Mouse (Mus musculus): ENCODE results near the gene Odf3l2. TPM values are rescaled to one million over a fixed set of nuclear protein-coding genes. Genes with fewer than 3 reads are reported as not detected.

Gene Odf3l2
- total and polyA plus RNA-seq, 3 experiments = not detected

- no peaks in the 10 kb centered on the region for H3K36me3 ChIP-seq (ENCODE audit: control insufficient read depth in 1 of 2, insufficient read depth in 2 of 2, low read length in 2 of 2)
Observed at GRCm38 (mm10) chr10:79625398-79625797, 20.1 kb downstream of the Odf3l2 start.

DNA sequence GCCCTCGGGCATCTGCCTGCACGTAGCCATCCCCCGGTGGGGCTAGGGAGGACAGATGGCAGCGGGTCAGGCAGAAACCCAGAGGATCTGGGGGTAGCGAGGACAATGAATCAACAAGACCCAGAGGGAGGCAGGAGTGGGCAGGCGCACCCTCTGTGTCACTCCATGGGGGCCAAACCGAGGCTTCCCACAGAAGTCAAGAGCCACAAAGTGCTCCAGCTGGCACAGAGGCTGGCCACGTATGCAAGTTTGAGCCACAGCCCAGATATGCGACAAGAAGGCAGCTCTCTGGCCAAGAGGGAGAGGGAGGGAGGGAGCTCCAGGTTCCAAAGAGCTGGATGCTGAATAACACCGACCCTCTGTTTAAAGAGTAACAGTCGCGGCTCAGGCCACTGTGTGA, 21.6 kb downstream of the Odf3l2 start:
- H3K27me3 ChIP-seq (ENCODE audit: control insufficient read depth in 1 of 2, insufficient read depth in 2 of 2, low read length in 2 of 2) = peaks cover 0 to 1% of the 10 kb centered on the region in 2 experiments; a peak in 1 of 4 replicates
- H3K9me3 ChIP-seq (replicated peaks; ENCODE audit: insufficient read depth, low read length) = no peaks in the 10 kb centered on the region
- H3K27ac ChIP-seq (ENCODE audit: control insufficient read depth, low read depth, low read length) = no peak overlapping the region
- DNase-seq (ENCODE audit: low read depth, low spot score) = no peak
- H3K9ac ChIP-seq (ENCODE audit: control insufficient read depth, low read depth, low read length, poor library complexity, severe bottlenecking) = no peak overlapping the region
- H3K4me1 ChIP-seq (ENCODE audit: control insufficient read depth in 1 of 2, insufficient read depth in 2 of 2, low read length in 2 of 2) = no peaks in the 10 kb centered on the region
- H3K36me3 ChIP-seq (ENCODE audit: control insufficient read depth in 1 of 2, insufficient read depth in 2 of 2, low read length in 2 of 2) = no peaks in the 10 kb centered on the region
- TF ChIP-seq UBTF (IDR thresholded peaks at IDR 0.05; ENCODE audit: borderline replicate concordance, insufficient read depth, low read depth, low read length) (no peak), ZMIZ1 (IDR thresholded peaks at IDR 0.05; ENCODE audit: low read depth, low read length) (no peak), KAT2A (conservative IDR thresholded peaks at IDR 0.05; ENCODE audit: low read depth, low read length) (no peak), SIN3A (IDR thresholded peaks at IDR 0.05; ENCODE audit: low read length) (no peak), HCFC1 (IDR thresholded peaks at IDR 0.05; ENCODE audit: low read depth, low read length) (no peak)
- no peaks in the 10 kb centered on the region for H3K79me2 ChIP-seq (ENCODE audit: control insufficient read depth, insufficient read depth, low read length, poor library complexity)
- H3K4me3 ChIP-seq (ENCODE audit: control insufficient read depth in 1 of 2, insufficient read depth in 1 of 2, low read depth in 2 of 2, low read length in 2 of 2) = no peak overlapping the region

More at GRCm38 (mm10) chr10:79625398-79625797, 20.1 kb downstream of the Odf3l2 start:
- H3K27ac ChIP-seq (ENCODE audit: control insufficient read depth, low read depth, low read length) = no peak overlapping the region
- DNase-seq (ENCODE audit: low read depth, low spot score) = no peak
- H3K4me1 ChIP-seq (ENCODE audit: control insufficient read depth in 1 of 2, insufficient read depth in 2 of 2, low read length in 2 of 2) = no peaks in the 10 kb centered on the region
- H3K27me3 ChIP-seq (ENCODE audit: control insufficient read depth in 1 of 2, insufficient read depth in 2 of 2, low read length in 2 of 2) = peaks cover 0 to 1% of the 10 kb centered on the region in 2 experiments; a peak in 1 of 4 replicates
- no peak overlapping the region for H3K9ac ChIP-seq (ENCODE audit: control insufficient read depth, low read depth, low read length, poor library complexity, severe bottlenecking)
- H3K4me3 ChIP-seq (ENCODE audit: control insufficient read depth in 1 of 2, insufficient read depth in 1 of 2, low read depth in 2 of 2, low read length in 2 of 2) = no peak overlapping the region
- no peaks in the 10 kb centered on the region for H3K9me3 ChIP-seq (replicated peaks; ENCODE audit: insufficient read depth, low read length)
- no peak for TF ChIP-seq RAD21 (IDR thresholded peaks at IDR 0.05; ENCODE audit: low read depth, low read length)
- TF ChIP-seq NELFE (IDR thresholded peaks at IDR 0.05; ENCODE audit: low read depth, low read length) = no peak
- no peak for TF ChIP-seq POLR2A (IDR thresholded peaks at IDR 0.05; ENCODE audit: control insufficient read depth in 1 of 2, insufficient read depth in 1 of 2, low read depth in 1 of 2, low read length in 2 of 2, poor library complexity in 1 of 2)
- no peak for TF ChIP-seq MAZ (IDR thresholded peaks at IDR 0.05; ENCODE audit: low read depth, low read length)
- TF ChIP-seq E2F4 (IDR thresholded peaks at IDR 0.05; ENCODE audit: borderline replicate concordance, low read depth, low read length) = no peak
- TF ChIP-seq MYB (IDR thresholded peaks at IDR 0.05; ENCODE audit: low read depth, low read length) = no peak
- TF ChIP-seq MAFK (IDR thresholded peaks at IDR 0.05; ENCODE audit: borderline replicate concordance, low read depth, low read length) = no peak
- TF ChIP-seq UBTF (IDR thresholded peaks at IDR 0.05; ENCODE audit: borderline replicate concordance, insufficient read depth, low read depth, low read length) = no peak
- TF ChIP-seq GATA1 (IDR thresholded peaks at IDR 0.05; ENCODE audit: low read depth, low read length) = no peak
- no peak for TF ChIP-seq RCOR1 (IDR thresholded peaks at IDR 0.05; ENCODE audit: low read depth, low read length)
- no peaks in the 10 kb centered on the region for H3K79me2 ChIP-seq (ENCODE audit: control insufficient read depth, insufficient read depth, low read length, poor library complexity)

DNA sequence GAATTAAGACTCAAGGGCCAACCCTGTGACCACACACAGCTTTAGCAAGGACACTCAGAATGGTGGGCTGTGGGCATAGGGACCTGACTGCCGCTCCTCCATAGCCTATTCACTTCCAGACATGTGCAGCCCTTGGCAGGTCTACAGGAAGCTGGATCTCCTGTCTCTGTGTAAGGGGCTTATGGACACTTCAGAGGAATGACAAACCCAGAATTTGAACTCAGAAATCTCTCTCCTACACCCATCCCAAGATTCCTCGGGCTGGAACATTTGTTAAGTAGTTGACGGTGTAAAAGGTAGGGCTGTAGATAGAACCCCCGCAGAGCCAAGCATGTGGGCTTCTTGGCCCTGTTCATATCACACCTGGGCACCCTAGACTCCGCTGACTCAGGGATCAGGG, 29.2 kb downstream of the Odf3l2 start:
- DNase-seq (ENCODE audit: low read depth, low spot score) = no peak
- no peaks in the 10 kb centered on the region for H3K79me2 ChIP-seq (ENCODE audit: control insufficient read depth, insufficient read depth, low read length, poor library complexity)
- H3K9me3 ChIP-seq (replicated peaks; ENCODE audit: insufficient read depth, low read length) = no peaks in the 10 kb centered on the region
- H3K36me3 ChIP-seq (ENCODE audit: control insufficient read depth in 1 of 2, insufficient read depth in 2 of 2, low read length in 2 of 2) = no peaks in the 10 kb centered on the region
- H3K9ac ChIP-seq (ENCODE audit: control insufficient read depth, low read depth, low read length, poor library complexity, severe bottlenecking) = no peak overlapping the region
- H3K4me3 ChIP-seq (ENCODE audit: control insufficient read depth in 1 of 2, insufficient read depth in 1 of 2, low read depth in 2 of 2, low read length in 2 of 2) = no peak overlapping the region
- no peaks in the 10 kb centered on the region for H3K4me1 ChIP-seq (ENCODE audit: control insufficient read depth in 1 of 2, insufficient read depth in 2 of 2, low read length in 2 of 2)
- TF ChIP-seq E2F4 (IDR thresholded peaks at IDR 0.05; ENCODE audit: borderline replicate concordance, low read depth, low read length) (no peak), NELFE (IDR thresholded peaks at IDR 0.05; ENCODE audit: low read depth, low read length) (no peak), MEF2A (IDR thresholded peaks at IDR 0.05; ENCODE audit: extremely low read depth, insufficient replicate concordance, low read depth, low read length, poor library complexity, severe bottlenecking) (no peak), NRF1 (IDR thresholded peaks at IDR 0.05; ENCODE audit: insufficient read depth, low read depth, low read length, poor library complexity, severe bottlenecking) (no peak), ETS1 (IDR thresholded peaks at IDR 0.05; ENCODE audit: low read depth, low read length) (no peak), HCFC1 (IDR thresholded peaks at IDR 0.05; ENCODE audit: low read depth, low read length) (no peak), TBP (IDR thresholded peaks at IDR 0.05; ENCODE audit: low read depth, low read length) (no peak), RCOR1 (IDR thresholded peaks at IDR 0.05; ENCODE audit: low read depth, low read length) (no peak), GABPA (IDR thresholded peaks at IDR 0.05; ENCODE audit: low read depth, low read length) (no peak), UBTF (IDR thresholded peaks at IDR 0.05; ENCODE audit: borderline replicate concordance, insufficient read depth, low read depth, low read length) (no peak), RAD21 (IDR thresholded peaks at IDR 0.05; ENCODE audit: low read depth, low read length) (no peak)
- no peaks in the 10 kb centered on the region for H3K27me3 ChIP-seq (ENCODE audit: control insufficient read depth in 1 of 2, insufficient read depth in 2 of 2, low read length in 2 of 2)
- no peak overlapping the region for H3K27ac ChIP-seq (ENCODE audit: control insufficient read depth, low read depth, low read length)

All from MEL (cell line).